Mouse (Mus musculus): ENCODE results near the gene Krt79.

Gene Krt79

GRCm38 (mm10) chr15:101929666-101930065 lies 10.5 kb downstream of the Krt79 start:
- DNase-seq, result no peak

DNA sequence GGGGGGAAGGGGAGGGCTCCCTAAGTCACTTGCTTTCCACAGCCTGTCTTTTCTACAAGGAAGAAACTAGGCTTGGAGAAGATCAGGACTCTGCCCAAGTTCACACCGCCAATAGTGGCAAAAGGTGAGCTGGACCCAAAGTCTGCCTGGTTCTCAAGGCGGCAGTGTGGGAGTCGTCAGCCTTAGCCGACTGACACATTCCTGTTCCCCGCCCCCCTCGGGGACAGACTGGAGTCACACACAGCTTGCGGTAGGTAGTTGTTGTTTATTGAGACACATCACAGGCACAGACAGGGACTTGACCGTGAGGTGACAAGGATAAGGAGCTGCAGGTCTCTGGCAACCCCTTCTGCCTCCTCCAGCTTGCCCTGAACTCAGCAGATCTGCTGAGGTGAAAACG lies 11.0 kb downstream of the Krt79 start:
- DNase-seq, result no peak

DNA sequence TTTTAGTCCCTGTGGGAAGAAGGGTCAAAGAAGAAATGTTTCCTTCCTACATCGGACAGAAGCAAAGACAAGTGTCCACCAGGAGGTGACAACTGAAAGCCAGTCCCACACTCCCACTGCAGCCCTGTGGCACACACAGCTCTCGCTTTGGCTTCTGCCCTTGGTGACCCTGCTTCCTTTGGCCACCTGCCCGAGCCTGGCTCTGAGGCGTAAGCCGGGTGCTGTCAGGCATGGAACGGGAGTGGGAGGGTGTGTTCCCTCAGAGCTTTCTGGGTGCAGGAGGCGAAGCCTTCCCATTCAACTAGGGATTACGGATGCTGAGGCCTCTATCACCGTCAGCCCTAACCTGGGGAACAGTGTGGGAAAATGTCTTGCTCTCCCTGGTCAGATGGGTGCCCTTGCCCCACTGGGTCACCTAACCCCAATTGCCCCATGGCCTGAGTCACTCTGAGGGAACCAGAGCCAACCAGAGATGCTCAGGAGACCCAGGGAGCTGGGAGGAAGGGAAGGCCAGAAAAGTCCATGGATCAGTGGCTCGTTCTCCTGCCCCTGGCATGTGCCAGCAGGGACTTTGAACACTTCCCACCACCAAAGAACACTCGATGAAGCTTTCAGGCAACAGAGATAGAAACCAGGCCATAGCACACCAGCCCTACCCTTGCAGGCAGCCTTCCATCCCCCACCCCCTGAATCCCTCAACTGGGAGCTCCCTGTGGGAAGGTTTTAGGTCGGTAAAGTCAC lies 12.6 kb downstream of the Krt79 start:
- DNase-seq, result no peak

DNA sequence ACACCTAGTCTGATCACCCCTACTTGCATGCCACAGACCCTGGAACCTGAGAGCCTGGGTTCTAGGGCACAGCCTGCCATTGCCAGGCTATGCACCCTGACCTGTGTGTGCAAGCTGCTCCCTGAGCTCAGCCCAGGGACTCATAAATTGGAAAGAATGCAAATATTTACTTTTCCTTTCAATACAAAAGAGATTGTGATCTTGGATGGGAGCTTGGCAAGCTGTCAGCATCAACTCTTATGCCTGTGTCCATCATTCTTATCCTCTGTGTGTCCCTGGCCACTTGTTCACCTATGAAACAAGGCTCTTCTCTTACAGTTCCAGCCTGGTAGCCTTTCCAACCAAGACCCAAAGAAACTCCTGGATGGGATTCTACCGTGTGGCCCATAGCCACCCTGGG lies 15.1 kb downstream of the Krt79 start:
- no peak for DNase-seq

- DNase-seq, result no peak
Measured at GRCm38 (mm10) chr15:101924635-101925034, 15.5 kb downstream of the Krt79 start, which contains the start of gene Krt4. Gene Krt4, minus strand, starts transcription at chr15:101924735.

DNA sequence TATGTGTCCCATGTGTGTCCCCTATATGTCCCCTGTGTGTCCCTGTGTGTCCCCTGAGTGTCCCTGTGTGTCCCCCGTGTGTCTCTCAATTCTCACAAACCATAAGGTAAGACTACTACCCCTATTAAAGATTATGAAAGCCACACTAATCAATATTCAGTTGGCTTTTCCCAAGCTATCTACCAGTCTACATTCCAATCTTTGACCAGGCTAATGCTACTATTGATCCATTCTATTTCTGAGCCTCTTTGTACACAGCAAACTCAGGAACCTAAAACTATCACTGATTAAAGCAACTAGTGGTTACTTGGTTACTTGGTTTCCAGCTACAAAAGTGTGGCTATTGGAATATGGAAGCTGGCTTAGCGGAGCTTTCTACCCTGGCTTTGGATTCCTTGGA lies 17.8 kb downstream of the Krt79 start:
- no peak for DNase-seq

GRCm38 (mm10) chr15:101916072-101916471 lies 24.1 kb downstream of the Krt79 start:
- no peak for DNase-seq

DNA sequence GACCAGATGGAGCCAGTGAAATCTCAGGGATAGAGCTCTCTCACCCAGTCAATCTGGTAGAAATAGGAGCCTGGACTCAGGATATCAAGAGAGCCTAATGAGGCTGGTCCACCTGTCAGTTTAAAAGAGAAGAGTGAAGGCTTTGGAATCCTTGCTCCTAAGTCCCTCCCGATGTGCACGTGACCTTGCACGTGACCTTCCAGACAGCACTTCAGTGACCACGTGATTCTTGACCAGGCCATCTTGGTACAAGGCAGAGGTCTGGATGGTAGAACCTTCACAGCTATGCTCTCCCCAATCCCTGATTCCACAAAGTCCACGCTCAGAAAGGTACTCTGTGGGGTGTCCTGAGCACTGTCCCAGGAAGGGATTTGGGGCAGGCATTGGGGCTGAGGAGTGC lies 35.3 kb downstream of the Krt79 start:
- DNase-seq, result no peak

DNA sequence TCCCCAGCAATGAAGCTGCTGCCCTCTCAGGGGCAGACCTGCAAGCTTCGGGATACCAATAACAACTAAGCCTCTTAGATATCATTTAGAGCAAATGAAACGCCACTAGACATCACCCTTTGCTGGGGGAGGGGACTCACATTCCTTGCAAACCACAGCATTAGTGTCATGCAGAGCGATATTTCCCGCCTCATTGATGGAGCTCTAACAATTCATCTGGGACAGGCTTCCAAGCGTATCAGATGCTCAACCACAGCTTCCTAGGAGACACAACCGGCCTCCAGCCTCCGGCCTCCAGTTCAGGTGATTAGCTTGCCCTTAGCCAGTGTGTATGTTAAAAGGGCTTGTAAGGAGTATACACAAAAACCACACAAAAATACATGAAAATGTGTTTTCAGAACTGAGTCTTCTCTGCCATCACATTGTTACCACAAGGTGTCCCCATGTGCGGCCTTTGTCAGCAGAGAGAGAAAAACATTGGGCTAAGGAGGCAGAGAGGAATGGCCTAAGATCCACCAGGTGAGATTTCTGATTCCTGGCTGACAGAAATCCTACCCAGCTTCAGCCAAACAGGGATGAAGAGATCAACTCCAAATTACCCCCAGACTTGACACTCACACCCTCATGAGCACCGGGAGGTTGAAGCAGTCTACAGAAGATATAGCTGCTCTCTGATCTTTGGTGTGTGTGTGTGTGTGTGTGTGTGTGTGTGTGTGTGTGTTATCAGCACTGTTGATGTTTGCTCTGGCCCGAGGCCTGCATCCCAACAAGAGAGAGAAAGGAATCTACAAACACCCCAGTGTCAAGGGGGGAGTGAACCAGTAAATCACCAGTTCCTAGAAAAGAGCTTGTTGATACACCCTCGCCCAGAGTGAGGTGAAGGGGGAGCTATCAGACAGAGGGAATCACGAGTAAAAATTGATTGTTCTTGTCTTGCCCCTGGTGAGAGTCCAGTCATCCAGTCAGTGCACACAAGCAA lies 37.7 kb downstream of the Krt79 start:
- no peak for DNase-seq

GRCm38 (mm10) chr15:101895216-101895615 lies 44.9 kb downstream of the Krt79 start:
- no peak for DNase-seq

DNA sequence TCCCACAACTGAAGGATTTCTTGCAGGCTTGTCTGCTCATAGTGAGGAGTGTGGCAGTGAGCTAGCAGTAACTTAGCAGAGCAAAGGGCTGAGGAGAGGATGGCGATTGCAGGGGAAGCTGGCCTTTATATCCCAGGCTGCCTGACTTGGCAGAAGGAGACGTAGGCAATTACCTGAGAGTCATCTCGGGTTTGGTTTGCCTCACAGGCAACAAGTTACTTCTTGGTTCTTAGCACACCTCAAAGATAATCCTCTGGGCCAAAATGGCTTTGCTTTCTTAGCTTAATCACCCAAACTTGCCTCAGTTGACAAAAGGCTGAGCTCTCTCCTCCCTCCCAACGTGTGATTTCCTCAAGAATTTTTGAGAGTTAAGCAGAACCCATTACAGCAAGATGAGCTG lies 47.3 kb downstream of the Krt79 start, which contains the start of gene Krt76:
TSS of gene Krt76 (minus strand) at position 101 of the 400 bp plus-strand sequence.
- no peak for DNase-seq

DNA sequence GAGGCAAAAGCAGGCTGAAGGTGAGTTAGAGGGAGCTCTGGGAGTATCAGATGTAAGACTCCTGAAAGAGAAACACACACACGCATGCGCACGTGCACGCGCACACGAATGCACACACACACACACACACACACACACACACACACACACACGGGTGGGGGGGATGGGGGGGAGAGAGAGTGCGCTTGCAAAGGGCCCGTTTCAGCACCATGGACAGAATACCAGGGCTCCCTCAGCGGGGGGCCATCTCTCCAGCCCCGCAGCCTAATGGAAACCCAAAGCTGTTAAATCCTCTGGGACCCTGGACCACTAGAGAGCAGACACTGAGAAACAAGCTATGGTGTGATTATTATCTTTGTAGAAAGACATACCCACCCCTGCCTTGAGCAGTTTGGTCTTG lies 60.3 kb downstream of the Krt79 start:
- DNase-seq, result no peak

All from thymus, postnatal 36 days (tissue).